Mouse (Mus musculus) small intestine, adult 2 months (tissue): Measurements from ENCODE around the gene Ccl27a.
"Not testable (repeated sequence)": the region's sequence is repeated elsewhere in the genome, so short reads cannot be mapped to it uniquely, and the experiment has no call there.

ENCODE experiments used
- CTCF ChIP-seq: fragments of 200-500 bp; IDR thresholded peaks from 2 replicates; pipeline ENCODE4 v1.5.1; 2012; ENCODE audit warnings: low read depth, mild to moderate bottlenecking, control low read depth, inconsistent platforms, low read length, moderate library complexity, mixed read lengths; ENCODE audit not compliant: insufficient replicate concordance, insufficient read length; ENCODE audit errors: extremely low read depth
- POLR2A ChIP-seq: fragments of 200-500 bp; IDR thresholded peaks from 2 replicates; pipeline ENCODE4 v1.6.1; 2012; ENCODE audit warnings: low read depth, mild to moderate bottlenecking, control low read depth, inconsistent platforms, low read length, moderate library complexity

GRCm38 (mm10) chr4:41772946-41773345, 1.1 kb downstream of the Ccl27a start:
- not testable (repeated sequence) for TF ChIP-seq CTCF, POLR2A
